Mouse (Mus musculus): ENCODE results near the gene Ndrg2.

GRCm38 (mm10) chr14:51943336-51943735 is 29.4 kb upstream of the Ndrg2 start:
- TF ChIP-seq CTCF (IDR thresholded peaks at IDR 0.05; ENCODE audit: low read depth, low read length), result no peak
- no peak for TF ChIP-seq GATA2 (IDR thresholded peaks at IDR 0.05; ENCODE audit: borderline replicate concordance, low read depth, low read length)
- no peak for TF ChIP-seq GATA1 (IDR thresholded peaks at IDR 0.05; ENCODE audit: borderline replicate concordance, low read length)
- no peak for TF ChIP-seq POLR2AphosphoS5 (IDR thresholded peaks at IDR 0.05; ENCODE audit: insufficient replicate concordance, low read depth, low read length)

Measured in G1E (cell line).